Mouse (Mus musculus) frontal cortex, postnatal 14 days (tissue): ENCODE measurements around the gene Gpr152.
A peak's percentile ranks its signal among the peaks of the same experiment; 100 is the strongest.

Experiments used
- DNase-seq, 2 experiments: peaks; one replicate each; pipeline ENCODE4 v3.0.0; 2022; ENCODE audit warnings: low spot score in 2 of 2

The Gpr152 gene

GRCm38 (mm10) chr19:4171393-4172290 is 32.1 kb downstream of the Gpr152 start:
- no peak for DNase-seq

GRCm38 (mm10) chr19:4172925-4173324 is 33.3 kb downstream of the Gpr152 start:
- no peak for DNase-seq

- no peak for DNase-seq
Observed at GRCm38 (mm10) chr19:4175368-4175947, 35.9 kb downstream of the Gpr152 start, which contains the start of gene Carns1. Gene Carns1 (minus strand): TSS chr19:4175479.

- DNase-seq, result no peak
Observed at GRCm38 (mm10) chr19:4180411-4180810, 40.8 kb downstream of the Gpr152 start.

- DNase-seq, result peak; percentile 62 to 64
Observed at GRCm38 (mm10) chr19:4181892-4182291, 42.3 kb downstream of the Gpr152 start.

- no peak for DNase-seq
Observed at GRCm38 (mm10) chr19:4183689-4184088, 44.1 kb downstream of the Gpr152 start.

GRCm38 (mm10) chr19:4184976-4185975 is 45.7 kb downstream of the Gpr152 start:
- DNase-seq, result no peak

GRCm38 (mm10) chr19:4187303-4187702 is 47.7 kb downstream of the Gpr152 start:
- no peak for DNase-seq

GRCm38 (mm10) chr19:4189051-4189620 is 49.5 kb downstream of the Gpr152 start:
- DNase-seq, result no peak

GRCm38 (mm10) chr19:4190831-4191334 is 51.3 kb downstream of the Gpr152 start, which contains the start of gene Tbc1d10c:
Gene Tbc1d10c (minus strand): TSS chr19:4191284.
- no peak for DNase-seq

GRCm38 (mm10) chr19:4191528-4192250 is 52.1 kb downstream of the Gpr152 start, which contains the start of gene Ppp1ca:
Gene Ppp1ca (plus strand): TSS chr19:4192065.
- peak; percentile 75 to 85 for DNase-seq

GRCm38 (mm10) chr19:4192251-4192985 is 52.8 kb downstream of the Gpr152 start:
- DNase-seq, result no peak

- DNase-seq, result no peak
Observed at GRCm38 (mm10) chr19:4193129-4193528, 53.5 kb downstream of the Gpr152 start.

GRCm38 (mm10) chr19:4194021-4194724 is 54.6 kb downstream of the Gpr152 start:
- DNase-seq, result no peak

- DNase-seq, result no peak
Observed at GRCm38 (mm10) chr19:4194776-4195650, 55.4 kb downstream of the Gpr152 start.
